Mouse (Mus musculus): ENCODE data around the gene Dchs2.

DNA sequence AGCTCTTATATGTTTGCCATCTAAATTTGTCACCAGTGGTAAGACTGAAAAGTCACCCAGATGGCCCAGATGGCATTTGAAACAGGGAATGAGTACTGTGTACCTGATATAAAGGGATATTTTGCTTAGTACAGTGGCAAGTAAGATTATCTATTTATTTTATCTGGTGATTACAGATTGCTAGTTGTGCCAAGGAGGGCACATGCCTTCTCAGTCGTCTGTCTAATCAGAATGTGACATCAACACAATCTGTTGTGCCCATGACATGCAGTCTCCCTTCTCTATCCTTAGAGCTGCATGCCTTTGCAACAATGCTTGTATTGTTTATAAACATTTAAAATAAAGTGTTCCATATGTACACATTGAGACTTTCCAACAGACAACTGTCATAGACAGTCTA lies 64.7 kb downstream of the Dchs2 start:
- no peak for TF ChIP-seq POLR2A (IDR thresholded peaks at IDR 0.05; ENCODE audit: borderline replicate concordance, insufficient read depth, low read length)
- TF ChIP-seq CTCF (IDR thresholded peaks at IDR 0.05; ENCODE audit: borderline replicate concordance, insufficient read depth, low read depth, low read length): no peak

All from cerebellum, adult 2 months (tissue).